Mouse (Mus musculus): Measurements from ENCODE around the gene Aplp2.
A peak's percentile ranks its signal among the peaks of the same experiment; 100 is the strongest.

Aplp2 gene

DNA sequence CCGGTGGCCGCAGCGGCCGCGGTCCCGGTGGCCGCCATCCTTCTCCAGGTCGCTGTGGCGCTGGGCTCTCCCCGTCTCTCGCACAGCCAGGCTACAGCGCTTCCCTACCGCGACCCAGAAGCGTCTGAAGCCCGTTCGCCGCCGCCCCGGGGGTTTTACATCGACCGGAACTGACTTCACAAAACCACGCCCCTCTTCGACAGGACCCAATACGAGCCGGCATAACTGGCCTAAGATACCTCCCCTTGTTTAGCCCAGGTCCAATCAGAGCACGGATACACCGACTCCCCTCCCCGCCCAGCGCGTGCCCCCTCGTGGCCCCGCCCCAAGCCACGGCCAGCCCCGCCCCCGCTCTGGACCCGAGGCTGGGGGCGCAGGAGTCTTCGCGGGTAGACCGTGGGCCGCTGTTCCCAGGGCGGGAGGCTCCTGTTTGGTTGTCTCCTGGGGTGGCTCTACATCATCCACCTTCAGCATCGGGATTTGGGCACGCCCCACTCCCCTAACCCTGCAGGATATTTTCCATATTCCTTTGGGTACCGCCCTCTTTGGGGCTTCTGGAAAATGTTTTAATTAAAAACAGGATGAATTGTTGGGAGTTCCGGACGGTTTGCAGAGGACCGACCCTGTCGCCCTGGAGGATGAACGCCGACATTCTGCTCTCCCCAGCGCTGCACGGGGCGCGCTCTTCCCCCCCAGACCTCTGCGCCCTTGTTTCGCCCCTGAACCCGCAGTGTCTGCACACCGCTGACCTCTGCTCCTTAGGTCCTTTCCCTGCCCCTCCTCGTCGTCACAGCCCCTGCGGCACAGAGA is at the start of gene Aplp2:
Aplp2 (minus strand) TSS at position 126 of the 810 bp plus-strand sequence.
- DNase-seq: peak; percentile 95 to 97

DNA sequence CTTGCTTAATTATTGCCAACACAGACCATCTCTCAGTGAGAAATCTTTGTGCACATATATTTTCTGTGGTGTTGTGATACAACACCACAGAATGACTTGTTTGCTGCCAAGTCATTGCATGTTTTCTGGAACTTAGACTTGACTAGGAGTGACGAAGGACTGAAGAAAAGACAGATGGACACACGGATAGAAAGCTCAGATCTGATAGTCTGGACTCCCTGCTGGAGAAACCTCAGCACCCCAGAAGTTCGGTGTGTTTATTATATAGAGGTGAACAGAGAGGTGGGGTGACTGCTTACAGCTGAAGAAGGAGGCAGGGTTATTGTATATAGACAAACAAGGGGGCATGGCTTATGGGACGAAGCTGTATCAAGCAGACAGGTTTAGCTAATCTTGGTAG is 48.6 kb upstream of the Aplp2 start:
- no peak for DNase-seq

DNA sequence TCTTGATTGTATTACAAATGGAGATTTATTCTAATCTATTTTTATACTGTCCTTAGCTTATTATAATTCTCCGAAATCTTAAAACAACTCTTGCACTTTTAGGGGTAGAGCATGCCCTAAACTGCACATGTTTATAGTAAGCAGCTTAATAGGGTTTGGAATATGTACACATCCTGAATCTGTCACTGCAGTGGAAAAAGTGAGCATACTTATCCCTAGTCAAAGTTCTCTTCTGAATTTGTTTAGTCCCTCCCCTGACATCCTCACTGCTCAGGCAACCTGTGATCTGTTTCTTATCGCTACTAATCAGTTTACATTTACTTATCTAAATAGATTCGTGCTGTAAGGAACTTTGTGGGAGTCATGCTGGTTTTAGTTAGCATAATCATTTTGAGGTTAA is 46.6 kb upstream of the Aplp2 start:
- DNase-seq: no peak

DNA sequence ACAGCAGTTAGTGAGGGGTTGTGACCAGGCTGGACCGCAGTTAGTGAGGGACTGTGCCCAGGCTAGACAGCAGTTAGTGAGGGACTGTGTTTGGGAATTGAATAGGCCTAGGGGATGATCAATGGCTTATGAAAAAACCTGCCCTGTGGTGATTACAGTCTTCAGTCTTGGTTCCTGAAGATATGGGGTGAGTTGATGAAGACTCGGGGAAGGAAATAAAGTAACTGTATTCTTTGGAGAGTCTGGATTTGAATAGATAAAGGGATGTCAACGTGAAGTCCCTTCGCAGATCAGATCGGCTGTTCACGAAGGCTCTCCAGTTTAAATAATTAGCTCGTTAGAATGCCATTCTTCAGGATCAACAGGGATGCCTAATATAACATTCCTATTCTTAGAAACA is 44.3 kb upstream of the Aplp2 start:
- DNase-seq: no peak

DNA sequence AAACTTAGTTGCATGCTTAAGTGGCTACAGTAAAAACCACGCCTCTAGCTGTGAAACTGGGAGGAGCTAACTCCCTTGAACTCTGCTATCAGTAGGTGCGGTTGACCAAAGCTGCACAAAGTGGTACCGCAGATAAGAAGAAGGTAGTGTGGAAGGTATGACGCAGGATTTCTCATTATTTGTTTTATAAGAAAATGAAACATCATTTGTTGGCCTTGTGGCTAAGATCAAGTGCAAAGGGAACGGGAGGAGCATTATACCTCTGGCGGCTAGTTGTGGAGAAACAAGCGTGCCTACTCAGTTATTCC is 43.0 kb upstream of the Aplp2 start:
- no peak for DNase-seq

DNA sequence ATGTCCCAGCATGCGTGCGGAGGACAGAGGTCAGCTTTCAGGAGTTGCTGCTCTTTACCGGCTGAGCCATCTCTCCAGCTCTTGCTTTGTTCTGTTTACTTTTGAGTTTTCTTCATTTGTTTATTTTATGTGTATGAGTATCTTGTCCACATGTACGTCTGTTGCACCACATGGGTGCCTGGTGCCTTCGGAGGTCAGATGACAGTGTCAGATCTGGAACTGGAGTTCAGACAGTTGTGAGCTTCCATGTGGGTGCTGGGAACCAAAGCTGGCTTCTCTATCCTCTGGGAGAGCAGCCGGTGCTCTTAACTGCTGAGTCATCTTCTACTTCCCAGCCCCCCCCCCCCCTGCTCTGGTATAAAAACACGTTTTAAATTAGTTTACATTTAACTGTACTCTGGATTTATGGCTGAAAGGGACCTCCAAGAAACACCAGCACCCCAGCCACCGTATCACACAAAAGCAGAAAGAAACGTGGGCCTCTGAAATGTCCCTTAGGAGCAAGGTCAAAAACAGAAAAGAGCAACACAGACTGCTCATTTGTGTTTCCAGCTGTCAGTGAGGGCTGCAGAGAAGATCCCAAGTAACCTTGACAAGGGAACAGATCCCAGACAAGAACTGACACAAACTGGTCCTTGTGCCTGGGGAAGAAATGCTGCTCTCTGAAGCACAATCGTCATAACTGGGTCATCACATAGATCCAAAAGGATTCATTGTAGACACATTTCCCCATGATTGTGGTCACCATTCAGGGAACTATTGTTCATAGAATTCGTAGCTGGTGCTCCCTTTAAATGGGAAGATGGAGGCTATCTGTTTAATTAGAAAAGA is 42.5 kb upstream of the Aplp2 start:
- no peak for DNase-seq

DNA sequence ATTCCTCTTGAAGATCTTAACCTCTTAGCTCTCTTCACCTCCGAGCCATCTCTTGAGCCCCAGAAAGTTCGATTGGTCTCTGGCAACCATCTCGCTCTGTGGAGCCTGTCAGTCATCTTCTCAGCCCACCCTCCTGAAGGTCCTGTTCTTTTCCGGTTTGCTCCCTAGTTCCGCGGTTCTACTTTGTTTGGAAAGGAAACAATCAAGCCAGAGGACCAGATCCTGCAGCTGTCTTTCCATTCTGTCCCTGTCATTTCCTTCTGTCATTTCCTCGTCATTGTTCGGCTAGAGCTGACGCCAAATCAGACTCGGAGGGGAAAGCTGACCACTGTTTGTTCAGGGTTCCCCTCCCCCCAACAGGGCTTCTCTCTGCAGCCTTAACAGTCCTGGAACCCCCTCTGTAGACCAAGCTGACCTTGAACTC is 41.7 kb upstream of the Aplp2 start:
- DNase-seq: no peak

DNA sequence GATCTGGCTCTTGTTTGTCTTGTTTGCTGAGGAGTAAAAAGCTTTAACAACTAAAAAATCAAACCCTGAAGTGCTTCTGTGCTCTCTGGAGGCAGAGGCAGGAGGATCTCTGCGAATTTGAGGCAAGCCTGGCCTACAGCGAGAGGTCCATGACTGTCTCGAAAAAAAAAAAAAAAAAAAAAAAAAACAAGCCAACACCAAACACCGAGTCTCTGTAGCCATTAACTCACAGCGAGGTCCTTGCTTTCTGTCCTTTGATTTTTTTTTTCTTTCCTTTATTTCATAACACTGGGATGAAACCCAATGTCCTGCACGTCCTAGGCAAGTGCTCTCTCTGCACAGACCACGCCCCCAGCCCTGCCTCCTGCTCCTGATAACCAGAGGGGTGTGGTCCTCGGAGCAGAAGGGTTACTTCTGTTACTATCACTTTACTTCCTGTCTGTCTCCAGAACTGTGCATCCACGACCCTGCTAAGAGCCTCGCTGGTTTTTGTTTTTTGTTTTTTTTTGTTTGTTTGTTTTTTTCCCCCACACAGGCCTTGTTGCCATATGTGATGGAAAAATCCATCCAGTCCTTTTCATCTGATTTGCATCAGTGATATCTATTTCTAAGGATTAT is 40.7 kb upstream of the Aplp2 start:
- DNase-seq: peak; percentile 11 to 17

DNA sequence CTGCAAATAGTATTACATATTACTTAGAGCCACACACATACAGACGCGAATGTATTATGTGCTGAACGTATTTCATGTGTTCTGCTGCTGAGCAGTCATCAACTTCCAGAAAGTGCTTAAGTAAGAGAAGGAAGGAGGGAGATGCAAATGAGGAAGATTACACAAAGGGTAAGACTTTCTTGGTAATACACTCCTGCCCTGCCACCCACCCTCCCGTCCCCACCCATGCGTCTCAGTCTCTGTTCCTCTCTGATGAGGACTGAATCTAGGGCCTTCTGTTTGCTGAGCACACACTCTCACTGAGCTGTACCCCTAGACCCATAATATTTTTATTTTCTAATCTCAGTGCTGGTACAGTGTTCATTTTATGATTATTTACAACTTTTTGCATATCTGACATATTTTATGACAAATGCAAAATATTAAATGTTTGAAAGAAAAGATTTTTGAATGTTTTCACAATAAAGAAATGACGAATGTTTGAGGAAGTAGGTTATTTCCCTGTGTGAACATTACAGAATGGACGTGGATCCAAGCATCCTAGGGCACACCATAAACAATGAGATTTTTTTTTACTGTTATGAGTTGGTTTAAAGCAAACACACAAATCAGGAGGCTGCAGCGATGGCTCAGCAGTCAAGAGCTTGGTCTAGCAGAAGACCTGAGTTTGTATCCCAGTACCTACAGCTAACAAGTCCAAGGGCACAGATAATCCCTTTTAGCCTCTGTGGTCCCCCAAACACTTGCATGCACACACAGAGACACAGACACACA is 36.0 kb upstream of the Aplp2 start:
- no peak for DNase-seq

DNA sequence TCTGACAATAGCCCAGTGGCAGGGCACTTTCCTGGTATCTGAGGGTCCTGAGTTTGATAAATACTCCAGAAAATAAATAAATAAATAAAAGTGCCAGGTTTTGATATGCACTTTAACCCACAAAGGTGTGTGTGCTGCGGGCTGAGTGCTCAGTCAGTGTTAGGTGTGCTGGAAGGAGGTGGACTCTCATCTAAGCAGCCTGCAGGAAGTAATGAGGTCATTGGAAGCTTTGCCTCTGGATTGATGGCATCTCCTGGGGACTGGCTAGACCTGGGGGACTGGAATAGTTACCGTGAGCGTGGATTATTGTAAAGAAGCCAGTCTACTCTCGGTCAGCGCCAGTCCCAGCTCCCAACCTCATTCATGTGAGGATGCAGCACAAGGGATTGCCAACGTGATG is 34.8 kb upstream of the Aplp2 start:
- DNase-seq: no peak

DNA sequence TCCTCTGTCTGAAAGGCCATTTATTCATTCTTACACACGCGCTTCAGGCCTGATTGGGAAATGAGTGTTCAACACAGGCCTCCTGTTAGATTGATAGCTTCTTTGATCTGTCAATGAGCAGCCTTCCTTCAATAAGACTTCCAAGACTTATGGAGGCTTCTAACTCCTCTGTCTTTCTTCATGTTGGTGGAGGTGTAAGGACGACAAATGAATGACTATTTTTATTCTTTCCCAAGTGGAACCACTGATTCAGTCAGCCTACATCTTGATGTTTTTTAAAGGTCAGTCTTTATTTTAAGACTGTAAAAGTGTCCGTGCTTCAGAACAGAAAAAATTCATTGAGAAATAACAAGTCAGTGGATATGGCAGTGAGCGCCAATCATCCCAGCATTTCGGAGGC is 33.4 kb upstream of the Aplp2 start:
- DNase-seq: no peak

DNA sequence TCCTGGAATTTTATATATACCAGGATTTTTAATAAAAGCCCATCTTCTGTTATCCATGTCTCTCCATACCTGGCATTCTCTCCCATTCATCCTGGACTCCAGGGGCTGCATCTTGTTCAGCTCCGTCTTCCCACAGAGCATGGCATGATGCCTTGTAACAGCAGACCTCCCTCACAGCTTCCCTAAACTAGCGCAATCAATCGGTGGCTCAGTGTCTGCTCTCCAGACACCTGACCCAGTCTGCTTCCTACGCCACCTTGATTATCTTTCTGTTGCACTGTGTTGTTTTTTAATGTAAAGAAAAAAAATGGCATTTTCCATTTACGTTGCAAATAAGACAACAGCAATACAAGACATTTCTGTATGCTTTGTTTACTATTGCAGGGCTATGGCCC is 32.3 kb upstream of the Aplp2 start:
- DNase-seq: no peak

DNA sequence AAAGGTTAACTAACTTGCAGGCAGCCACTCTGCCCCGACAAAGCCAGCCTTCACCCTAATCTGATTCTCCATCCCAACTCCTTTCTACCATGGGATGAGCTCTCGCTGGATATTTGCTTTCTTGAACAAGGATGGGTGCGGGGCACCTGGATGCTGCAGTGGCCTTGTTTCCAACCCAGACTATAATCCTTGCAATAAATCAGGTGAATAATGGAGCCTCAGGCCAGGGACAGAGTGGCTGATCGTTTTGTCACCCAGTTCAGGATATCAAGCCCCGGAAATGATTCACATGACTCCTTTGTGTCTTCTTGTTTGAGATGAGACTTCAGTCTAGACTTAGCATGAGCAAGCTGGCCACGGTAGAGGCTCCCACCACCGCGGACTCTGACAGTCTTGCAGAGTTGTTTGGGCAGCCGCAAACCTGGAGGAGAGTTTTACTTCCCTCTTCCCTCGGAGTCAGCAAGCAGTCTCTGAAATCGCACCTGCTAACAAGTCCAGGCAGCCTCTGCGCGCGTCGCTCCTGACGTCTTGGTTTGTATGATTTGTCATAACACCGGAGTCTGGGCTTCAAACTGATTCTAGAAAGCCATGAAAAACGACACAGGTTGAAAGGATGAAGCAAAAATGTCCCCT is 31.8 kb upstream of the Aplp2 start:
- no peak for DNase-seq

DNA sequence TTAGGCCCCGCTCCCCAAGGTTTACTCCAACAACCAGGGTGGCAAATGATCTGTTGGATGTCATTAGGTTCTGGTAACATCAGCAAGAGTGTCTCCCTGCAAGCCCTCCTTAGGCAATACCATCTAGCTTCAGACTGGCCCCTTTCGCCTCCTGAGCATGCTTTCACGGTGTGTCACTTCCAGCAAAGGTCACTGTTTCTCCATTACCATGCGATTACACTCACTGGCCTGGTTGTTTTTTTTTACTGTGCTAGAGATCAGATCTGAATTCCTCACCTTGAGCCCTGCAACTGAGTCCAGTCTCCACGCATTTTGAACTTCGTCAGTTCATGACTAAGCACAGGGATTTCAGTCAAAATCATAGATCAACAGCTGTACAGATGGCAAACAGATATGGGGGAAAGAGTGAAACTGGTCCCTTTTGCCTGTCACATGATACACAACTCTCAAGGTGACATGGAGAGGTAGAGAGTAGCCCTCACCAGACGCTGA is 29.6 kb upstream of the Aplp2 start:
- DNase-seq: no peak

DNA sequence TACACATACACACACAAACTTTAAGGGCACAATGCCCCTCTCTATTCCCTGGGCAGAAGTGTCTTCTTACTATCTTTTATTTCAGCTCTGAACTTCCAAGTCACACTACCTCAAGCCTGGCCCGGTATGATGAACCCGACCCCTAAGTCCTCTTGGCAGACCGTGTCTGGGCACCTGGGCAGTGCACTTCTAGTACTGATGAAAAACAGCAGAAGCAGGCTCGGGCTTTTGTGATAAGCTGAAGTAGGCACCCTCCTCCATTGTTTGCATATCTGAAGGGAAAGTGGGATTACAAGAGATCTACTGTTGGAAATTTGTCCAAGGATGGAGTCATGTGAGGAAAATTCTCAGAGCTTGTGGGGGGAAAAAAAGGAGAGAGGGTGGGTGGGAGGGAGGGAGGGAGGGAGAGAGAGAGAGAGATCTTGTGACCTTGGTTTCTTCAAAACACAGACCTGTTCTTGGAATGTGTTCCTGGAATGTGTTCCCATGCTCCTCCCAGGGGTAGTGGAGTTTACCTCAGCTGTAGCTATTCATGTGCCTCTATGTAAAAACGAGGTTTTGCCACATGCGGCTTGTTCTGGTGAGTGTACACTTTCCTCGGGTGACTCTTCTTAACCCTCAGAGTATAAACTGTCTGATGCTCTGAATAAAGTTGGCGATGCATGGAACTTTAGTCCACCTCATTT is 29.1 kb upstream of the Aplp2 start:
- DNase-seq: no peak

DNA sequence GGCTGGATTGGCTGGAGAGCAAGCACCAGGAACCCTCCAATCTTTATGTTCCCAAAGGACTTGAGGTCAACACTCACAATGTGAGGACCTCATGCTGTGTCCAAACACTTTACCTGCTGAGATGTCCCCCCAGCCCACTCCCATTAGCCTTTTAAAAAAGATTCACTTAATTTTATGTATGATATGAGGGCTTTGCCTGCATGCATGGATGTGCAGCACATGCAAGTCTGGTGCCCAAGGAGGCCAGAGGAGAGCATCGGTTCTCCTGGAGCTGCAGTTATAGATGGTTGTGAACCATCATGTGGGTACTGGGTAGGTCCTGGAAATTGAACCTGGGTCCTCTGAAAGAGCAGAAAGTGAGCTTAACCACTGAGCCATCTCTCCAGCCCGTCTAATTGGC is 27.9 kb upstream of the Aplp2 start:
- no peak for DNase-seq

DNA sequence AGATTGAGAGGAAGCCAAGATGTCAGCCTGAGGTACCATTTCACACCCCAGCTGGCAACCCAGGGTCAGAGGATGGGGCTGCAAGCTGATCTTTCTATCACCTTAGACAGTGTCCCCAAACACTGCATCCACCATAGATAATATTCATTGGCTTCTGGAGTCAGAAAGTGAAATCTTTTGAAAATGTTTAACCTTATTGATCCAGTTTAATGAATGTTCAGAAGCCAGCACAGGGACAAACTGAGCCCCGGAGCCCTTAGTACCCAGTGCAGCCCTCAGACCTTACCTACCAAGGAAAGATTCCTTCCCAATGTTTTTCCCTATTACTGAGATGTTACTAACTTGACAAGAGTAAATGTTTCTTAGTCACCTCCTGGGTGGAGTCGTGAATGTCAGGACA is 26.9 kb upstream of the Aplp2 start:
- DNase-seq: no peak

DNA sequence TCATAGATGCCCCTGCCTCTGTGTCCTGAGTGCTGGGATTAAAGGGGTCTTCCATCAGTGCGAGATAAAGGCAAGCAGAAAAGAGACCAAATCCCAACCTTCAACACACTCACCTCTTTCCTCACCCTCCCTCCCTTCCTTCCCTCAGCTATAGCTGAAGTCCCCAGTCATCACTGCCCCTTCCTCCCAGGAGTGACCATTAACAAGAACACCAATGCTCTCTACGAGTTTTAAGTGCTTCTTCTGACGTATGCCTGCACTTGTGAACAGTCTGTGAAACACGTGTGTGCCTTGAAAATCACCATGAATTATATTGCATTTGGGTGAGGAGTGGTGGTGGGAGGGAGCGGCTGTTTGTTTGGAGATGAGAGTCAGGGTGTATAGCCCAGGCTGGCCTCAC is 24.5 kb upstream of the Aplp2 start:
- DNase-seq: no peak

DNA sequence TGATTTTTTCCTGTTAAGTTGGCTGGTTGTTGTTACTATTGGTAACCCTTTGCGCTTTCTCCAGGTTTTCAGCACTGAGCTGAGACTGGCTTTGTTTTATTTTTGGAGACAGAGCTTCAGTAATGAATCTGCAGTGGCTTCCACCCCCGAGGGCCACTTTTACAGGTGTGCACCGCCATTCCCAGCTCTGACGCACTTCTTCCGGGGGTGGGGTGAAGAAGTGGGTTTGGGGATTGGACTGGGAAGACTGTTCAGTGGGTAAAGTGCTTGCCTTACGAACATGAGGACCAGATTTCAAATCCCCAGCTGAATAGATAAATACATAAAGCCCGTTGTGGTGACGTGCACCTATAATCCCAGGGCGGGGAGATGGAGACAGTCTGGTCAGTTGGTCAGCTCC is 23.9 kb upstream of the Aplp2 start:
- DNase-seq: no peak

DNA sequence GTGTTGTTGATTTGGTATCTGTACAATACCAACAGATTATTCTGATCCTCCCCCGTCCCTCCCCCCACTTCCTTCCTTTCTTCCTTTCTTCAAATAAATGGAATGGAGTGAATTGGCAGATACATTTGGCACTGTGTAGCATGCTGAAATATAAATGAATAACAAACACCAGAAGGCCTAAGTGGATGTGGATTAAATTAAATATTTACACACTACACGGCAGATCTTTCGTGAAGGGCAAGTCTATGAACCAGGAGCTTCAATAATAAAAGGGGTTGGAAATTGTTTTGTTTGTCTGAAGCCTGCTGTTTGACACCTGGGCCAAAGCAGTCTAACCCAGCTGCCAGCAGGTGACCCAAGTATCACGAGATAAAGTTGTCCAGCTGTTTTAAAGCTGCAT is 23.4 kb upstream of the Aplp2 start:
- DNase-seq: no peak

DNA sequence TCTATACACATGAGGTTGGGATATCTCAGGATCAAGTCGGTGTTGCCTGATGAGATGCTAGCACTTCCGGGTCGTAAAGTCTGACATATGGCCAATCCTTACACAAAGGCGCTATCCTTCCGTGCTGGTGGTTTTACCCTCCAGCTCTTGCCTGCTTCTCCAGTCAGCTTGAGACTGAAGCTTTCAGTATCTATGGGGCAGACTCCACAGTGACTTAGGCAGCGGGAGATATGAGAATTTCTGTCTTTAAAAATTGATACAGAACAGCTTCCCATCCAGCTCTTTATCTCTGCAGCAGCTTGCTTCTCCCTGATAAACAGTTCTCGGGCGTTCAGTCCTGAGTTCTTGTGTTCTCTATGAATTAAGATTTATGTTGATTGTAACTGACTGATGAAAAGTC is 14.9 kb upstream of the Aplp2 start:
- no peak for DNase-seq

DNA sequence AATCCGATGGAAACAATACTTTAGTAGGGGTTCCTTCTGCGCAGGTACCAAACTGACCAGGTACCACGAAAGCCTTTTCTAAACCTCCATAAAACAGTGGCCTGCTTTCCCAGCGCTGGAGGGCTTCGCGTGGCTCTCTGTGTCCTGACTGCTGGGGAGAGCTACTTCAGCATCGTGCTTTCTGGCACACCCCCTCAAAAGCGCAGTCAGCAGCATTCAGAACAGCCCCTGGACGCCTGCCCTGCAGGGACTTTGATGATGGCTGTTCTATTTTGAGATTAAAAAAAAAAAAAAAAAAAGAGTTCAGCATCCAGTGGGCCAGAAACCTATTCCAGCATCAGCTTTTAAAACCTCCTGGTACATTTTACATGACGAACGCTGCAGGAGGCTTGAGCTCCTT is 14.2 kb upstream of the Aplp2 start:
- no peak for DNase-seq

Measured in thymus, adult 18-20 months (tissue).